Mouse (Mus musculus): ENCODE data around the gene Fars2. TPM values are rescaled to one million over a fixed set of nuclear protein-coding genes. Genes with fewer than 3 reads are reported as not detected.

Gene Fars2
- total RNA-seq, 2 experiments from 2014 or later: 33.7 to 42.4 TPM

DNA sequence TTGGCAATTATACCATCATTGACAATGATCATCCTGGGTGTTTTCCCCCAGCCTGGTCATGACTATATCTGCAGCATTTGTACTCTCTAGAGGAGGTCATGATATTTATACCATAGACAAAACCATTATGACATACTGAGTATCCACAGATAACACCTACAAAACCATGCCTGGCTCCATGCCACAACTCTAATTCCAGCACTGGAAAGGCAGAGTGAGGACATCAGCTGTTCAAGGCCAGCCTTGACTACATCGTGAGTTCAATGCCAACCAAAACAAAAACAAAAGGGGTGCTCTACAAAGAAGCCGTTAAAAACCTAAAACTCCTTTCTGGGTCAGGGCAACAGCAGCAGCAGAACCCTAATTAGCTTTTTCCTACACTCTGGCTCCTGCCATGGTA, 392.9 kb downstream of the Fars2 start:
- Histone ChIP-seq H3K27ac (0 out of 2 replicates have a peak overlapping the region, but pooled peaks have one; percentile 2), H3K4me3 (no peak overlapping the region)
- DNase-seq (ENCODE audit: low spot score in 2 of 2): no peak
- no peak for TF ChIP-seq CTCF (conservative IDR thresholded peaks at IDR 0.05)

DNA sequence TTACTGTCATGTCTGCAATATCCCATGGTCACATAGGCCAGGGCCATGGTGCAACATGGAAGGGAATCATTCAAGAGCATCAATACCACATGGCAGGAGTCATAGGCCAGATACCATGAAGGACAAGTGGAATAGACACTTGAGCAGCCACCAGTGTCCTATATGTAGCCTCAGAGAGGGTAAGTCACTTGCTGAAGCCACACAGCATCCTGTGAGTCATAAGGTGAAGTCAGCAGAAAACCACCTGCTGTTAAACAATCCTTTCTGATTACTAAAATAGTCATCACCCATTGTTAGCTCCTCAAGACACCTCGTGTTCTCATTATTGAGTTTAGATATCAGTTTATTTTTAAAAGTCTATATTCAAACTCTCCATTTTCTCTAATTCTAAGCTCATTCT, 395.9 kb downstream of the Fars2 start:
- Histone ChIP-seq H3K4me3 (no peak overlapping the region), H3K27ac (no peak overlapping the region)
- no peak for TF ChIP-seq CTCF (conservative IDR thresholded peaks at IDR 0.05)
- no peak for DNase-seq (ENCODE audit: low spot score in 2 of 2)

DNA sequence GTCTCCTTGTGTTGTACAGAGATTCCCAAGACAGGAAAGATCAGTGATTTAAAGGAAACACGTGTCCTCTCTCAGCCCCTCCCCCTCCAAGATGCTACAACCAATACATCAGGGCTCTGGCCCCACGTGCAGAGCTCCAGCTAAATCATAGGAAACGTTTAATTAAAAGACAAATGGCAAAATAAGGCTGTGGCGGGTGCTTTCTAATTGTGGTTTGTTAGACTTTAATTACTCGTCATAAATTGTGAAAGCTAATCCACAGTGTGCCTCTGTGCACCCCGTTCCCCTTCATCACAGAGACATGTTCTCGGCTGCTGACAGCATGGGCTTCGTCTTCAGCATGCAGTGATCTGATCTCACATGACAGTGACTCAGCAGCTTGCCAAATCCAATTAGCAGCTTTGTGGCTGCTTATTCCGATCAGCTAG, 400.9 kb downstream of the Fars2 start:
- DNase-seq (ENCODE audit: low spot score in 2 of 2): peak; percentile 36 to 37
- Histone ChIP-seq H3K27ac (peak overlapping the region; percentile 58), H3K4me3 (no peak overlapping the region)
- no peak for TF ChIP-seq CTCF (conservative IDR thresholded peaks at IDR 0.05)

DNA sequence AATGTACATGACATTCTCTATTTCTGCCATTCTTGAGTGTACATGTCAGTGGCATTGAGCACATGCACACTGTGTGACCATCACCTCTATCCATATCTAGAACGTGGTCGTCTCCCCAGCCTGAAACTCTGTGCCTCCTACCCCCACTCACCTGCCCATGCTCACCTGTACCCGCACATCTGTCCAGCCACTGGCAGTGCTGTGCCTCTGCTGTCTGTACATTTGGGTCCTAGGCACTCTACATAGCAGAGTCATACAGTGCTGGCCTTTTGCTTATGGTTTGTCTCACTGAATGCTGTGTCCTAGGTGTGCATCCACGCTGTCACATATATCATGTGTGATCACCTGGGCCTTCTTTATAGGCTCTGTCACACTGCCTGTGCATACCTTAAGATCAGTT, 410.5 kb downstream of the Fars2 start:
- Histone ChIP-seq H3K27ac (no peak overlapping the region; the same call in 1 of the 2 replicates), H3K4me3 (no peak overlapping the region)
- DNase-seq (ENCODE audit: low spot score in 2 of 2): no peak
- no peak for TF ChIP-seq CTCF (conservative IDR thresholded peaks at IDR 0.05)

DNA sequence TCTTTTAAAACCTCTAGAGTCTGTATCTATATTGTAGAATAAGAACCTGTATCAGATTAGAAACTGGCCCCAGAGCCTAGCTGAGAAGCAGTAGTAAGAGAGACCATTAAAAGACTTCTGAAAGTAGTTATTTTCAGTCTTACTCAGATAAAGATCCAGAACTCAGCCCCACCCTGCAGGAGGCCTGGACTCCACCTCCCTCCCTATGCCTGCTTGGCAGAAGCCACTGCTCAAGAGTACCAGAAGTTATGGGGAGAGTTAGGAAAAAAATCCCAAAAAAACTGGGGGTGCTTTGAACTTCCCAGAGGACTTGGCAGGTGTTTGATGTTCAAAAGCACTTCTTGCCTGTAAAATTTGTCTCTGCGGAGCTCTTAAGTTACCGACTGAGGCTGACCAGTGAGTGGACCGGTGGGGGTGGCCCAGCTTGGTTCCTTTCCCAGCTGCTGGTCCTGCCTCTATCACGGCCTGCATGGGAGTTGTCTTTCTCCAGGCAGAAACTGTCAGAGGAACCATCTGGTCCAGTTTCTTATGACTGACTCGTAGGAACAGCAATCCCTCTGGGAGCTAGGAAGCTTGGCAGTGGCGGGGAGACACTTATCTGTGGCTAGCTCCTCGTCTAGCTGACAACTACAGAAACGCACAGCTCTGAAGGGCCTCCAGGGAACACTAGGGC, 411.1 kb downstream of the Fars2 start:
- no peak for TF ChIP-seq CTCF (conservative IDR thresholded peaks at IDR 0.05)
- DNase-seq (ENCODE audit: low spot score in 2 of 2): no peak
- H3K27ac ChIP-seq: peak overlapping the region; percentile 4; the same call in 1 of the 2 replicates
- H3K4me3 ChIP-seq: no peak overlapping the region

DNA sequence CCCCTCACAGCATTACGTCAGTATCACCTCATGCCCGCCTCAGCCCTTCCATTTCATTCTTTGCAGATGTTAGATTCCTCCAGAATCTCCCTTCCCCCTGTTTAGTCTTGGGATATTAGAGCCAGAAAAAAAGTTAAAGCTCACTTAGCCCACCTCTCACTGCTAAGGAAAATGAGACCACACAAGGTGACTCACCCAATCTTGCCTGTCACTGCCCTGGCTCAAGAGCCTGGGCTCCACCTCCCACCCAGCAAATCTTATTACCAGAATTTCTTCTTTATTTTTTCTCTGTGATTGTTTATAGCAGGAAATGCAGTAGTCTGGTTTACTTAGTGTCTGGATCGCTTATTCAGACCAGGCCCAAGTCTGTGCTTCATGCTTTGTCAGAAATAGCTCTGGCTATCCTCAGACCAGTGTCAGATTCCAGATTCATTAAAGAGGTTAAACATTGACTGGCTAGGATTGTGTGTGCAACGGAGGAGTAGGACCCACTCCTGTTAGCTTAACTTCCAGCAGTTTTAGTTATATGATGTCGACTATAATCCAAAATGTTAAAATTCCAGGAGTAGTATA, 412.3 kb downstream of the Fars2 start:
- Histone ChIP-seq H3K4me3 (no peak overlapping the region), H3K27ac (no peak overlapping the region)
- no peak for TF ChIP-seq CTCF (conservative IDR thresholded peaks at IDR 0.05)
- DNase-seq (ENCODE audit: low spot score in 2 of 2): no peak

DNA sequence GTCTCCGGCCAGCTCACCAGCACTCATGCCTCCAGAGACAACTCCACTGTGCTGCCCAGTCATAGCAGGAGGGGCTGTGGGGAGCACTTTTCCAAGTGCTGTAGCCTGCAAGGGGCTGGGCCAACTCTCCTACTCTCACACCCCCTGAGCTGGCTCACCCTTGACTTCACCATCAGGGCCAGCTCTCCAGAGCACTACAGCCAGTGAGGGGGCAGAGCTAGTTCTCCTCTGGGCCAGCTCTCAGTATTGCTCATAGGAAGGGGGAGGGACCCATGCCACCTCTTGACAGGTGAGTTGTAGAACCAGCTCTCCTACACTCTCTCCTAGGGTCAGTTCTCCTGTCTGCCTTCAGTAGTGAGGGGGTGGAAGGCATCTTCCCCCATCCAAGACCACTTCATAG, 413.6 kb downstream of the Fars2 start:
- Histone ChIP-seq H3K4me3 (no peak overlapping the region), H3K27ac (no peak overlapping the region)
- no peak for DNase-seq (ENCODE audit: low spot score in 2 of 2)
- no peak for TF ChIP-seq CTCF (conservative IDR thresholded peaks at IDR 0.05)

DNA sequence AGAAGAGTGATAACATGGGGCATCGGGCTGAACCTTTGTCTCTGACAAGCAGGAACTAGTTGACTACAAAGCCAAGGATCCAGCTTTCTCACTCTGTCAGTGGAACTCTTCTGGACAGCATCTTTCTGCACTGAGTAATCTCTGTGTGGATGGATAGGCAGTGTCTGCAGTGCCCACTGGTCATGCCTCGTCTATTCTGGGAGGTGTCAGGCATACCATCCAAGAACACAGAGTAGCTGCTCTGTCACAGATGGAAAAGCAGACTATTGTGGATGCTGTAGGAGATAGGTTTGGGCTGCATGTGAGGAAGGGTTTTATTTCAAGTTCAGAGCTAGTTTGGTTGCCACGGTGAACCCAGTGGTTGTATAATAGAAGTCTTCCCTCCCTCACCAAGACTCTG, 414.7 kb downstream of the Fars2 start:
- DNase-seq (ENCODE audit: low spot score in 2 of 2): no peak
- no peak for TF ChIP-seq CTCF (conservative IDR thresholded peaks at IDR 0.05)
- Histone ChIP-seq H3K27ac (peak overlapping the region; percentile 69), H3K4me3 (no peak overlapping the region)

DNA sequence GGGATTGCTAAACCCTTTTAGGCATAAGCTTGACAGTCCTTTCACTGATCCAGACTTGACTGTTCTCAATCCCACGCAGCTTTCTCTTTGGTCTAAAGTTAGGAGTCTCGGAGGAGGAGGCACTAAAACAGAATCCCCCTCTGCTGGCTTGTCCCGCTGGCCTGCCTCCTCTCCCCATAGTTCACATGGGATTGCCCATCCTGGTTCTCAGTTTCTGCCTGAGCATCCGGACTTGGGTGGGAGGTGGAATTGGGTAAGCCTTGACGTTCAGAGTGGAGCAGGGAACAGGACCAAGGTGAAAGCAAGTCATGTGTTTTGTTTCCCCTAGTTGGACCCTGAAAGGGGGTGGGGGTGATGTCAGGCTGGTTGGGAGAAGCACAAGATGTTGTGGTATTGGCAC, 415.9 kb downstream of the Fars2 start:
- H3K27ac ChIP-seq: peak overlapping the region; percentile 14; the same call in 1 of the 2 replicates
- no peak for DNase-seq (ENCODE audit: low spot score in 2 of 2)
- H3K4me3 ChIP-seq: no peak overlapping the region
- no peak for TF ChIP-seq CTCF (conservative IDR thresholded peaks at IDR 0.05)

DNA sequence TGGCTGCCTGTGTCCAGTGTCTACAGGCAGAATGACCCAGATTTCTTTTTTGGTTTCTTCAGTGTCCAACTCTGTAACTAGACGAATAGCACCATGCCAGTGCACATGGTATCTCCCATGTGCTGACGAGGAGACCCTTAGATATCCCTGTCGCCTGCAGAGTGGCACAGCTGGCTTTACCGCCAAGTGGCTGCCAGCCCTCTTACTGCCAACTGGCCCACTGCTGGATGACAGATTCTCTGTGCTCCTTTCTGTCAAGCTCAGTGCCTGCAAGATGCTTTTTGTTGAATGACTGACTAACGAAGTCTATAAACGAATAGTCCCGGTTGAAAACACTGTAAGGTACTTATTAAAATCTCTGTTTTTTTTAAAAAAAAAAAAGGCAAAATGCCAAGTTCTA, 416.3 kb downstream of the Fars2 start:
- DNase-seq (ENCODE audit: low spot score in 2 of 2): no peak
- no peak for TF ChIP-seq CTCF (conservative IDR thresholded peaks at IDR 0.05)
- H3K4me3 ChIP-seq: no peak overlapping the region
- no peak overlapping the region for H3K27ac ChIP-seq

DNA sequence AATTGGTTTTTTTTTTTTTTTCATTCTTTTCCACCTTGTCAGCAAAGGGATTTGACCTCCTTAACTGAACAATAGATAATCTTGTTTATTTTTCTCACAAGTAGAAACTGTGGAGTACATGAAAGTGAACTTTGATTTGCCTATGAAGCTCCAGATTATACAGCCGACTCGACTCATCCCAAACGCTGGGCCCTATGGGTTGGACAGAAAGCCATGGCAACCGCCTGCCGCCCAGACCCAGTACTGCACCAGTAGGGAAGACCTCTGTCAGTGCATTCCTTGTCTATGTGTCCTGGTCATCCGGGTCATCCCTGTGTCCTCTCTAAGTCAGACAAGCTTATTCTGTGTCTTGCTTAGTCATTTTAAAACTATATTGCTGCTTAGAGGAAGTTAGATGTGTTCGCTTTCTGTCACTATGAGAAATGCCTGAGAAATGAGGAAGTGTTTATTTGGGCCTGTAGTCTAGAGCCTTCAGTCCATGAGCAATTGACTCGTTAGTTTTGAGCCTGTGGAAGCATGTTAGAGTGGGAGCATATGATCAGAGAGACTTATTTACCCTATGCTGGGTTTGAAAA, 416.8 kb downstream of the Fars2 start:
- no peak for TF ChIP-seq CTCF (conservative IDR thresholded peaks at IDR 0.05)
- Histone ChIP-seq H3K27ac (no peak overlapping the region), H3K4me3 (no peak overlapping the region)
- DNase-seq (ENCODE audit: low spot score in 2 of 2): no peak

DNA sequence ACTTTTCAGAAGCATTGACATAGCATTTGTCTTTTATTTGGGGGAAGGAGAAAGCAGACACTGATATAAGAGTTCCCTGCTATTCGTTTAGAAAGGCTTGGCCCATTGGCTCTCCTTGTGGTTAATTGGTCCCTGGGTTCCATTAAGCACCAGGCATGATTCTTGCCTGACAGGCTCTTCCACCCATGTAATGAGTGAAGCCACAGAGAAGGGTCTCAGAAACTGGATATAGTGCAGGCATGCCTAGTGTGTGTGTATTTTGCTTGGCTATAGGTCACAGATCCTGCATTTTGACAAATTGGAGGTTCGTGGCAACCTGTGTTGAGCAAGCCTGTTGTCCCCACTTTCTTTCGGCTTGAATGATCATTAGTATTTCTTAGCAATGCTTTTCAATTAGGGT, 420.4 kb downstream of the Fars2 start:
- no peak for TF ChIP-seq CTCF (conservative IDR thresholded peaks at IDR 0.05)
- Histone ChIP-seq H3K4me3 (no peak overlapping the region), H3K27ac (no peak overlapping the region)
- no peak for DNase-seq (ENCODE audit: low spot score in 2 of 2)

DNA sequence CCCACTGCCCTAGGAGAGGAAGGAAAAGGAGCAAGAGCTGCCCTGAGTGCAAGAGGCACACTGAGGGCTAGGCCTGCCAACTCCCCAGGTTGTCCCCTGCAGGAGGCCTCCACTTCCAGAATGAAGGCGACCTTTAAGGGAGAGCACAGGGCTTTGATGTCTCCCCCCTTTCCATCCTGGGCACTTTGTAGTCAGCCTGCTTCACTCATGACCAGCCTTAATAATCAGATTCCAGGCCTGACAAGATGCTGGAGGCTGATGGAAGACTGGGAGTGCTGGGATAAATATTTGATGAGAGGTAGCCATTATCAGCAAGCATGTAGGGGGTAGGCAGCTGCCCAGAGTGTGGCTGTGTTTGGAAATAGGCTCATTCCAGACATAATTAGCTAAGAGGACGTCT, 421.2 kb downstream of the Fars2 start:
- no peak for TF ChIP-seq CTCF (conservative IDR thresholded peaks at IDR 0.05)
- H3K4me3 ChIP-seq: no peak overlapping the region
- H3K27ac ChIP-seq: no peak overlapping the region
- no peak for DNase-seq (ENCODE audit: low spot score in 2 of 2)

DNA sequence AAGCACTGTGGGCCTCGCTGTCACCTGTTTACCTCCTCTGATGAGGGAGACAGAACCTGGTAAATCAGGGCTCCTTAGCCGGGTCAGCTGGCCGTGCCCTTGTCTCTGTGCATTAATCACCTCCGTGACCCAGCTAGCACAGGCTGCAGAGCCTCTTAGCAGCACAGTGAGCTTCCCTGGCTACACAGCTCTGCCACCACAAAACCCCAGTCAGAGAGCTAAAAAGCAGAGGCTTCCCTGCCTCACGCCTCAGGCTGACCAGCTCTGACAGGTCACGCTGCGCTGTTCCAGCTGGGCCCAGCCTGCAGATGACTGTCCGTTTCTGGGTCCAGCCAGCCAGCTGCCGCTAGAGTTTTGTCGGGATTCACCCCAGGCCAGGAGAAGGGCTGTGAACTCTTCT, 423.0 kb downstream of the Fars2 start:
- no peak overlapping the region for H3K4me3 ChIP-seq
- TF ChIP-seq CTCF (conservative IDR thresholded peaks at IDR 0.05): no peak
- H3K27ac ChIP-seq: no peak overlapping the region
- no peak for DNase-seq (ENCODE audit: low spot score in 2 of 2)
